Mouse (Mus musculus) ES-E14 (cell line): ENCODE results near the gene Fancc. TPM values are rescaled to one million over a fixed set of nuclear protein-coding genes. Genes with fewer than 3 reads are reported as not detected.

Source experiments
- DNase-seq: peaks from one replicate; pipeline ENCODE4 v3.0.0-alpha.2; 2013; ENCODE audit warnings: low read depth, low spot score
- H3K27ac ChIP-seq: 2 replicates; pipeline ENCODE4 v1.5.1; 2012; ENCODE audit warnings: low read depth, mild to moderate bottlenecking, low read length, moderate library complexity, mixed read lengths; ENCODE audit not compliant: poor library complexity, insufficient read depth, severe bottlenecking
- H3K36me3 ChIP-seq: 2 replicates; pipeline ENCODE4 v1.6.1; 2012; ENCODE audit warnings: mild to moderate bottlenecking, low read length, moderate library complexity, mixed read lengths; ENCODE audit not compliant: control insufficient read depth, poor library complexity, insufficient read depth, severe bottlenecking
- H3K4me1 ChIP-seq, 2 experiments: fragments of 150-350 bp in 1 of 2; sonication (generic) in 1 of 2; 2 replicates each; pipeline ENCODE4 v1.6.1; 2012; ENCODE audit warnings: low read length in 2 of 2, mild to moderate bottlenecking in 1 of 2, mixed read lengths in 1 of 2; ENCODE audit not compliant: control insufficient read depth in 2 of 2, insufficient read depth in 2 of 2, poor library complexity in 1 of 2
- H3K4me3 ChIP-seq, 2 experiments: fragments of 150-350 bp in 1 of 2; sonication (generic) in 1 of 2; 2 replicates each; pipeline ENCODE4 v1.5.1; 2012; ENCODE audit warnings: low read length in 2 of 2, low read depth in 1 of 2, mild to moderate bottlenecking in 1 of 2, mixed read lengths in 1 of 2; ENCODE audit not compliant: insufficient read depth in 1 of 2, poor library complexity in 1 of 2, severe bottlenecking in 1 of 2
- H3K9ac ChIP-seq: 2 replicates; pipeline ENCODE4 v1.6.1; 2012; ENCODE audit warnings: low read depth, mild to moderate bottlenecking, low read length, mixed read lengths; ENCODE audit not compliant: poor library complexity, insufficient read depth, severe bottlenecking
- H3K9me3 ChIP-seq: fragments of 150-350 bp; sonication (generic); 2 replicates; pipeline ENCODE4 v1.6.1; 2012; ENCODE audit warnings: low read depth, mild to moderate bottlenecking, low read length; ENCODE audit not compliant: control insufficient read depth, insufficient read depth
- CHD2 ChIP-seq: IDR thresholded peaks from 2 replicates; pipeline ENCODE4 v1.6.1; 2014; ENCODE audit warnings: mild to moderate bottlenecking, low read depth, low read length, inconsistent platforms
- HCFC1 ChIP-seq: IDR thresholded peaks from 2 replicates; pipeline ENCODE4 v1.6.1; 2012; ENCODE audit warnings: low read length, inconsistent platforms, borderline replicate concordance; ENCODE audit not compliant: insufficient read depth
- MAFK ChIP-seq: IDR thresholded peaks from 2 replicates; pipeline ENCODE4 v1.6.1; 2014; ENCODE audit warnings: mild to moderate bottlenecking, low read depth, low read length, inconsistent platforms; ENCODE audit not compliant: insufficient read depth
- ZC3H11A ChIP-seq: IDR thresholded peaks from 2 replicates; pipeline ENCODE4 v1.6.1; 2012; ENCODE audit warnings: low read depth, mild to moderate bottlenecking, inconsistent platforms, low read length, borderline replicate concordance
- ZNF384 ChIP-seq: IDR thresholded peaks from 2 replicates; pipeline ENCODE4 v1.6.1; 2012; ENCODE audit warnings: low read depth, low read length, inconsistent platforms
- in situ Hi-C, 2 experiments: fragments of 600-800 bp; cut with MboI; formaldehyde crosslinking; loops; one replicate each; pipeline ENCODE4 v1.15.1; 2025; ENCODE audit warnings: low sequenced_read_pairs in 2 of 2, inconsistent platforms in 1 of 2; ENCODE audit not compliant: unreplicated experiment in 2 of 2
- total RNA-seq: library from RNA; depleted of rRNA; stranded (reverse); fragments of 300-350 nt; gene quantifications from 2 replicates; pipeline ENCODE4 v1.2.3, GENCODE M21; 2012

Fancc gene
- total RNA-seq, 1 experiment, result 9.4 TPM

DNA sequence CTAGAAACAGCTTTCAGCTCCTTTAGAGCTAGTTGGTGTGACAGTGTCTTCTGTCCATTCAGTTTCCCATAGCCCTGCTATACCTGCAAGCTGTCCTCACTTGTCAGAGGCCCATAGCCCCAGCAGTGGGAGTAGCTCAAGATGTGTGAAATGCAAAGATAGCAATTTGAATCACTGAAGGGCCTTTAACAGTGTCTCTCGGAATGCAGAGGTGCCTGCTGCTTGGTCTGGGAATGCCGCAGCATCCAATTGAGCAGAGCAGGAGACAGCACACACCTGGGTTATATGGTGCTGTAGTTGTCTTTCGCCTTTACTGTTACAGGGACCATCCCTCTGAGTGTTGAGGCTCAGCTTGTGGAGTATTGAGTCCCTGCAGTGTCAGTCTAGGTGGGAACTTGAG, 203.4 kb downstream of the Fancc start:
- H3K36me3 ChIP-seq, result peaks cover 37% of the 10 kb centered on the region
- peak overlapping the region in 1 of 2 experiments; percentile 14; a peak in 1 of 4 replicates for H3K4me3 ChIP-seq

DNA sequence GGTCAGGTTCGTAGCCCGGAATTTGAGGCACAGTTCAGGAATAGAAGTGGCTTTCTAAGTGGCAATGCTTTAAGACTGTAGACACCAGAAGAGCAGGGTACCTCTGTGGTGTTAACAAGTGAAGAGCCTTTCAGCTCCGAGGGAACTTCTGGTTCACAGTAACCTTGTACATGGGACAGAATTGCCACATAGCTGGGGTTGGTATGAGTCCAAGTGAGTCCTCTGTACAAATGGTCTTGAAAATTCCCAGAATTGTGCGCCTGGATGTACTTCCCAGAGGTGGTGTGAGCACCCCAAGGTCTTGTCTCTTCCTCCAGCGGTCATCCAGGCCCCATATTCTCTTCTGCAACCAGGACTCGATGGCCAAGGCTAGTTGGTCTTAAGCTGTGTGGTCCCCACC, 206.1 kb downstream of the Fancc start:
- TF ChIP-seq ZNF384 (no peak), HCFC1 (no peak), MAFK (no peak), CHD2 (no peak), ZC3H11A (no peak)
- in situ Hi-C loops, result no loop called here
- Histone ChIP-seq H3K27ac (no peak overlapping the region), H3K4me3 (no peak overlapping the region), H3K9me3 (no peaks in the 10 kb centered on the region), H3K4me1 (peaks cover 6 to 28% of the 10 kb centered on the region in 2 experiments; a peak in 3 of 4 replicates), H3K9ac (no peak overlapping the region), H3K36me3 (peaks cover 30% of the 10 kb centered on the region)
- no peak for DNase-seq

More for the DNA sequence above, 203.4 kb downstream of the Fancc start:
- H3K4me1 ChIP-seq, result peaks cover 8 to 37% of the 10 kb centered on the region in 2 experiments; a peak in 3 of 4 replicates
- TF ChIP-seq ZC3H11A, result no peak
- TF ChIP-seq ZNF384, result no peak
- no peak for TF ChIP-seq CHD2
- TF ChIP-seq MAFK, result no peak
- no peaks in the 10 kb centered on the region for H3K9me3 ChIP-seq
- no peak for DNase-seq
- peak overlapping the region; percentile 82 for H3K27ac ChIP-seq
- in situ Hi-C loops, result no loop called here
- H3K9ac ChIP-seq, result no peak overlapping the region

DNA sequence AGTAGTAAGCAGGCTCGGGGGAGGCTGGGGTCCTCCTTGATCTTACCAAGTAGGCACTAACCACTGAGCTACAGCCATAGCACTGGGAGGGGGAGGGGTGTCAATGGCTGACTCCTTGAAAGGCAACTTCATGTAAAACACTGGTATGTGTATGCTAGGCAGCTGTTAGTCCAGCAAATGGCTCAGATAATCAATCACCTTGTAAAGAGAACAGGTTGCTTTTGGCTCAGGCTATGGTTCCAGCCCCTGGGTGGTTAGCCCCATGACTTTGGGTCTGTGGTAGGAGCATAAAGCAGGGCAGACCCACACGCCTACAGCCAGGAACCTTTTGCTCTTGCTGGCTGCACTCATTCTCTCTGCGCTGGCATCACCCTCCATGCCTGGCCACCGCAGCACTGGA, 207.0 kb downstream of the Fancc start:
- in situ Hi-C loops, result no loop called here
- H3K9me3 ChIP-seq, result no peaks in the 10 kb centered on the region
- no peak overlapping the region for H3K4me3 ChIP-seq
- no peak for TF ChIP-seq MAFK
- no peak for TF ChIP-seq ZNF384
- no peak for TF ChIP-seq HCFC1
- no peak for TF ChIP-seq ZC3H11A
- no peak for TF ChIP-seq CHD2
- no peak for DNase-seq
- peaks cover 7 to 23% of the 10 kb centered on the region in 2 experiments; a peak in 3 of 4 replicates for H3K4me1 ChIP-seq
- peaks cover 35% of the 10 kb centered on the region for H3K36me3 ChIP-seq
- H3K27ac ChIP-seq, result no peak overlapping the region
- H3K9ac ChIP-seq, result no peak overlapping the region

DNA sequence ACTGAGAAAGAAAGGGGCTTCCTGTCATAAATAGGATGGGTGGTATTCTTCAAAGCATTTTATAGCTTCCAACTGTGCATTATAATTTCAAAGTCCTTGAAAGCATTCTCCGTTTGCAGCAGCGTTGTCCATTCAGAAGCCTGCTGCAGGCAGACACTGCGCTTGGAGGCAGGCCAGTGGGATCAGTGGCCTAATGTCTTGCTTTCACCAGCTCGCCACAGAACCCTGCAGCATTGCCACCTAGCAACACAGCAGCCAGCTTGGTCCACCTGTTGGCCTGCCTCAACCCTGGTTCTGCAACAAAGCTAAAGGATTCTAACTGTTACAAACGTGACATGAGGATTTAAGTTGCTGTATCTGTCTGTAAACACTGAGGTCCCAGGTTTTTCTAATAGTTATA, 207.4 kb downstream of the Fancc start:
- no peaks in the 10 kb centered on the region for H3K9me3 ChIP-seq
- H3K36me3 ChIP-seq, result peaks cover 36% of the 10 kb centered on the region
- no peak overlapping the region for H3K4me3 ChIP-seq
- H3K4me1 ChIP-seq, result peaks cover 7 to 21% of the 10 kb centered on the region in 2 experiments; a peak in 3 of 4 replicates
- DNase-seq, result no peak
- H3K27ac ChIP-seq, result no peak overlapping the region
- no peak overlapping the region for H3K9ac ChIP-seq
- in situ Hi-C loops, result no loop called here
- no peak for TF ChIP-seq ZNF384
- no peak for TF ChIP-seq HCFC1
- TF ChIP-seq CHD2, result no peak
- no peak for TF ChIP-seq MAFK
- TF ChIP-seq ZC3H11A, result no peak

DNA sequence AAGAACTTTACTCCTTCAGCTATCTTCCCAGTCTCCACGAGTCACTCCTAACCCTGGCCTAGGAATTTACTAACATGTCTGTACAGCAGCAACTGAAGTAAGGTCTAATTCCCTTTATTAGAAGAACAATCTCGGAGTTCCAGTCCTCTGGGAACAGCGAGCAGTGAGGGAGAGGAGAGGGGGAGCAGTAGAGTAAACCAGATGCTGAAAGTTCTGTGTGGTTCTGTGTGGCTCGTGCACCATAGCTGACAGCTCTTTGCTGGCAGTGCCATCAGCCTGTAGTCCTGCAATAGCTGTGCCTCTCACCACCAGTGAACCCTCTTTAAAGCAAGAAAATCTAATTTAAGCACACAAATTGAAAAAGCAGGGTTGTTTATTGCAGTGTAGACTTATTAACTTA, 207.9 kb downstream of the Fancc start:
- Histone ChIP-seq H3K9me3 (no peaks in the 10 kb centered on the region), H3K4me3 (no peak overlapping the region), H3K27ac (no peak overlapping the region), H3K9ac (no peak overlapping the region), H3K4me1 (peaks cover 7 to 18% of the 10 kb centered on the region in 2 experiments; a peak in 3 of 4 replicates), H3K36me3 (peaks cover 36% of the 10 kb centered on the region)
- no peak for DNase-seq
- TF ChIP-seq CHD2 (no peak), MAFK (no peak), HCFC1 (no peak), ZNF384 (no peak)
- in situ Hi-C loops, result no loop called here
